Mouse (Mus musculus): ENCODE results near the gene Cdh12.

DNA sequence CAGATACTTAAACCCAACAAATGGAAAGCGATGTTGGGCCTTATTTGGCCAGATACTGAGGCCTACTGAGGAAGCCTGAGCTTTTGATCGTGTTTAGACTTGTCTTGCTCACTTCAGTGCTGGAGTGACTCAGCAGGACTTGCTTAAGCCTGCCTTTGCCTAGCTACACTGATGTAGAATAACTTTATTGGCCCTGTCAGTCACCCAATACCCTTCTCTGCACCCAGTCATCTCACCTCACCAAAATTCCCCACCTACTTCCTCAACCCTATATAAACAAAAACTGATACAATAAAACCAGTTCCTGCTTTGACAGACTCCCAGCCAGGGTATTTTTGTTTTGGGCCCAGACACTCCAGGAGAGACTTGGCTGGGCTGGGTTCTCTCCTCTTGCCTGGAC is 12.7 kb upstream of the Cdh12 start:
- TF ChIP-seq CTCF (IDR thresholded peaks at IDR 0.05 in 2 of 3, conservative IDR thresholded peaks at IDR 0.05 in 1 of 3; ENCODE audit: control insufficient read depth in 1 of 3, insufficient read depth in 1 of 3, low read depth in 2 of 3, low read length in 3 of 3, poor library complexity in 1 of 3, severe bottlenecking in 1 of 3) (no peak), TCF12 (IDR thresholded peaks at IDR 0.05; ENCODE audit: low read depth, low read length) (no peak), ZKSCAN1 (IDR thresholded peaks at IDR 0.05; ENCODE audit: low read depth, low read length) (no peak), POLR2A (IDR thresholded peaks at IDR 0.05; ENCODE audit: control insufficient read depth in 1 of 2, insufficient read depth in 1 of 2, low read depth in 1 of 2, low read length in 2 of 2, poor library complexity in 1 of 2) (no peak), BHLHE40 (IDR thresholded peaks at IDR 0.05; ENCODE audit: borderline replicate concordance, low read depth, low read length) (no peak), EP300 (IDR thresholded peaks at IDR 0.05; ENCODE audit: low read depth in 1 of 2, low read length in 2 of 2) (no peak), RAD21 (IDR thresholded peaks at IDR 0.05; ENCODE audit: low read depth, low read length) (no peak), ZC3H11A (IDR thresholded peaks at IDR 0.05; ENCODE audit: low read depth, low read length) (no peak), CHD2 (IDR thresholded peaks at IDR 0.05; ENCODE audit: low read length) (no peak), POLR2AphosphoS5 (IDR thresholded peaks at IDR 0.05; ENCODE audit: borderline replicate concordance, low read depth, low read length) (no peak), E2F4 (IDR thresholded peaks at IDR 0.05; ENCODE audit: borderline replicate concordance, low read depth, low read length) (no peak), USF1 (IDR thresholded peaks at IDR 0.05; ENCODE audit: low read depth, low read length) (no peak), ZNF384 (IDR thresholded peaks at IDR 0.05; ENCODE audit: low read depth, low read length) (no peak), GABPA (IDR thresholded peaks at IDR 0.05; ENCODE audit: low read depth, low read length) (no peak)

Measured in MEL (cell line).